Mouse (Mus musculus) brown adipose tissue, adult 24 weeks (tissue): ENCODE measurements around the gene Tmem260. TPM values are rescaled to one million over a fixed set of nuclear protein-coding genes. Genes with fewer than 3 reads are reported as not detected.

Source experiments
- H3K27ac ChIP-seq: fragments of 200-500 bp; replicated peaks from 2 replicates; pipeline ENCODE4 v1.5.1; 2012; ENCODE audit warnings: low read depth, mild to moderate bottlenecking, low read length
- H3K4me1 ChIP-seq: fragments of 200-500 bp; 2 replicates; pipeline ENCODE4 v1.6.1; 2012; ENCODE audit warnings: low read length, mixed read lengths; ENCODE audit not compliant: control insufficient read depth, insufficient read depth, insufficient read length
- H3K4me3 ChIP-seq: fragments of 200-500 bp; 2 replicates; pipeline ENCODE4 v1.5.1; 2012; ENCODE audit warnings: low read depth, mild to moderate bottlenecking, low read length, moderate library complexity; ENCODE audit not compliant: insufficient read depth
- polyA plus RNA-seq: library from polyadenylated mRNA; stranded (reverse); fragments of >200 nt; gene quantifications from 2 replicates; pipeline ENCODE4 v1.2.4, GENCODE M21; 2012; ENCODE audit not compliant: missing spikeins, insufficient read depth, insufficient read length

Tmem260 gene
- polyA plus RNA-seq, 1 experiment: 9.9 TPM

DNA sequence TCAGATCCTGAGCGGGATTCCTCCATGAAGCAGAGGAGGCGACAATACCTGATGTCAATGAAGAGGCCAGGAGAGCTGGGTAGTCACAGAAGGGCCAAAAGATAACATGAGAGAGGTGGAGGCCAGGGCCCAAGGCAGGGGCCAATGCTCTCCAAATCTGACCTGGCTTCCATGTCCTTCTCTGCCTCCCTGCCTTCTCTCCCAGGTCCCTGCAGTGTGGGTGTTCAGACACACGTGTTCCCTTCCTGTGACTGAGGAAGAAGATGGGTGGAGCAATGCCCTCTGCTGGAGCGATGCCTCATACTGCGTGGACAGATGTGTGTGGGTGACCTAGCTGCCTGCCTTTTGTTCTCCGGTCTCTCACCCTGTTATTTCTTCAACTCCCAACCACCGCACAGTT is 113.8 kb downstream of the Tmem260 start:
- Histone ChIP-seq H3K4me3 (no peak overlapping the region), H3K4me1 (no peaks in the 10 kb centered on the region)

DNA sequence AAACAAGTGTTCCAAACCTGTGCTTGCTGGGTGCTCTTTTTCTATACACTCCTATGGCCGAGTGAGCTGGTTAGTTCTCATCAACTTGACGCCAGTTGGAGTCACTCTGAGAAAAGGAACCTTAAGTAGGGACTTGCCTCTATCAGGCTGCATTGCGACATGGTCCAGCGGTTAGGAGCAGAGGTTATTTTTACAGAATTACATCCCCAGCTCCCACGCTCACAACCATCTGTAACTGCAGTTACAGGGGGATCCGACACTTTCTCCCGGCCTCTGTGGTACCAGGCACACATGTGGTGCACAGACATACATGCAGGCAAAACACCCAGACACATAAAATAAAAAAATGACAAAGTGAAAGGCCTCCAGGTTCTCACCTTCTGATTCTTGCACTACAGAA is 120.7 kb downstream of the Tmem260 start:
- Histone ChIP-seq H3K4me3 (no peak overlapping the region), H3K4me1 (no peaks in the 10 kb centered on the region), H3K27ac (no peak overlapping the region)

More for the DNA sequence above, 113.8 kb downstream of the Tmem260 start:
- no peak overlapping the region for H3K27ac ChIP-seq

Other genes starting within 250 kb of the Tmem260 start
- not detected in 2 replicates for gene Otx2, start 227.7 kb downstream of the Tmem260 start, polyA plus RNA-seq